Mouse (Mus musculus) heart, postnatal 0 days (tissue): Measurements from ENCODE around the gene Fam166b.

Experiments
- CTCF ChIP-seq: IDR thresholded peaks from 2 replicates; pipeline ENCODE4 v1.5.1; 2016; ENCODE audit warnings: antibody characterized with exemption, control low read depth, low read depth
- EP300 ChIP-seq: IDR thresholded peaks from 2 replicates; pipeline ENCODE4 v1.6.1; 2016; ENCODE audit warnings: antibody characterized with exemption, low read depth

DNA sequence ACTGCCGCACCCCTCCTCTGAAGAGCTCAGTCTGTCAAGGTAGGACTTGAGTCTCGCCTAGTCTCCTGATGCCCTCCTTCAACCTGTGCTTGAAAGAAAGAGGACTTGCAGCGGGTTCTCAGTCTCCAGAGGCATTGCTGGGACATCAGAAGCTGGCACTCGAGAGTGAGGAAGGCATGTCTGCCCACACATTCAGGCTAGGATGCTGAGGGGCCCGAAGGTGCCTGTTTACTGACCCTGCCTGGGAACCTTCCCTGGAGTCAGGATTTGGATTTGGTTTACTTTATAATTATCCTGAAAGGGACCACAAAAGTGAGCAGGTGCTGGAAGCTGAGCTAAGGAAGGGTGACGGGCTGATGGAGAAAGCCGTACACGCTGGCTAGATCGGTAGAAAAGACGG is 27.4 kb downstream of the Fam166b start:
- no peak for TF ChIP-seq CTCF
- TF ChIP-seq EP300 = no peak
